In the genomic region with DNA sequence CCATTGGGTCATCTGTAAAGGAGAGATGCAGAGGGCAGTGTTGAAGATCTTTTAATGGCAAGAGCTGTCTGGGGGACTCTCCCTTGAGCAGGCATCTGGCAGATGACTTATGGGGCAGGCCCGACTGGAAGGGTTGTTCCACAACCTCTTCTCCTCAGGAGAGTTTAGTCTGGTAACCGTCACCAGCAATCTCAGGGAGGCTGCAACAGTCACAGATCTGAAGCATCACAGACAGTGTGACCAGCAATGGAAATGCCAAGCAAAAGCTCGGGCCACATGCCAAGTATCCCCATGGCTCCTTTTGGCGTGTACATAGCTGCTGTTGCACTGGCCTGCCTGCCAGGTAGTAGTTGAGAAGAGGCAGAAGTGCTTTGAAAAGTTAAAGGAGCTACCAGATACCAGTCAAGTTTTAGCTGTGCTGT, we compare ENCODE assay signal across 9 mouse cellular contexts. TPM values are rescaled to one million over a fixed set of nuclear protein-coding genes. Genes with fewer than 3 reads are reported as not detected.
A peak's percentile ranks its signal among the peaks of the same experiment; 100 is the strongest.
DNase-seq lines count a peak whose midpoint lies in the region; ATAC-seq and TF ChIP-seq lines count a peak whose summit lies in the region.
"Had no signal": no experiment of that assay in that cellular context is flagged by ENCODE, and none has a peak within 500 bp of the region (broad histone marks: within the 10 kb centered on the region; RNA-seq: fewer than 3 reads in every experiment).

No protein-coding gene starts in this region.

- no peak for TF ChIP-seq EP300 in heart, postnatal 0 days (IDR thresholded peaks at IDR 0.05; ENCODE audit: low read depth)

- intact Hi-C loops in left cerebral cortex, adult 2 months (cut with DNase I): no loop called here

- no peak overlapping the region for H3K4me3 ChIP-seq in midbrain, postnatal 0 days (ENCODE audit: low read depth, low read length)
- no peak overlapping the region for H3K4me3 ChIP-seq in midbrain, embryonic 15.5 days
- H3K4me3 ChIP-seq in heart, postnatal 0 days (ENCODE audit: low read depth, low read length): no peak overlapping the region
- H3K4me3 ChIP-seq in left cerebral cortex, adult 2 months: no peak overlapping the region
- H3K4me3 ChIP-seq: forebrain, embryonic 15.5 days had no signal

- no peak overlapping the region for H3K27ac ChIP-seq in midbrain, postnatal 0 days (ENCODE audit: low read depth, low read length)
- H3K27ac ChIP-seq in midbrain, embryonic 15.5 days: no peak overlapping the region
- H3K27ac ChIP-seq in heart, postnatal 0 days (ENCODE audit: low read depth): no peak overlapping the region
- H3K27ac ChIP-seq in left cerebral cortex, adult 2 months: no peak overlapping the region

- H3K9ac ChIP-seq in midbrain, postnatal 0 days (replicated peaks; ENCODE audit: low read length, poor library complexity, severe bottlenecking): no peak overlapping the region
- H3K9ac ChIP-seq in midbrain, embryonic 15.5 days: no peak overlapping the region
- H3K9ac ChIP-seq in heart, postnatal 0 days (replicated peaks; ENCODE audit: low read depth, low read length): no peak overlapping the region
- H3K9ac ChIP-seq: forebrain, embryonic 15.5 days had no signal

- 74% methylated on average over 4 of the region's 4 CpGs for WGBS in midbrain, postnatal 0 days
- WGBS in midbrain, embryonic 15.5 days: 69% methylated on average over 4 of the region's 4 CpGs
- 29% methylated on average over 4 of the region's 4 CpGs for WGBS in heart, postnatal 0 days

- H3K9me3 ChIP-seq in midbrain, postnatal 0 days (ENCODE audit: low read length): no peaks in the 10 kb centered on the region
- H3K9me3 ChIP-seq in midbrain, embryonic 15.5 days: no peaks in the 10 kb centered on the region
- H3K9me3 ChIP-seq in heart, postnatal 0 days (replicated peaks; ENCODE audit: control insufficient read depth, low read length): no peaks in the 10 kb centered on the region
- H3K9me3 ChIP-seq: forebrain, embryonic 15.5 days had no signal

- H3K36me3 ChIP-seq in midbrain, postnatal 0 days (ENCODE audit: insufficient read depth, low read length): no peaks in the 10 kb centered on the region
- no peaks in the 10 kb centered on the region for H3K36me3 ChIP-seq in midbrain, embryonic 15.5 days (replicated peaks)
- no peaks in the 10 kb centered on the region for H3K36me3 ChIP-seq in heart, postnatal 0 days (replicated peaks; ENCODE audit: control insufficient read depth, insufficient read depth, low read length)
- H3K36me3 ChIP-seq: forebrain, embryonic 15.5 days had no signal

- H3K4me1 ChIP-seq in midbrain, postnatal 0 days (ENCODE audit: insufficient read depth, low read length): no peaks in the 10 kb centered on the region
- no peaks in the 10 kb centered on the region for H3K4me1 ChIP-seq in midbrain, embryonic 15.5 days
- H3K4me1 ChIP-seq in heart, postnatal 0 days (ENCODE audit: control insufficient read depth, insufficient read depth): peaks cover 18% of the 10 kb centered on the region
- H3K4me1 ChIP-seq: forebrain, embryonic 15.5 days had no signal

- no peak for ATAC-seq in midbrain, postnatal 0 days (ENCODE audit: low FRiP score)
- ATAC-seq in midbrain, embryonic 15.5 days (replicated peaks): no peak
- 0 out of 2 replicates have a peak, but pooled peaks have one; percentile 36 for ATAC-seq in heart, postnatal 0 days (ENCODE audit: insufficient read depth, low read depth)

- no peak for TF ChIP-seq CTCF in midbrain, postnatal 0 days (IDR thresholded peaks at IDR 0.05)
- no peak for TF ChIP-seq CTCF in heart, postnatal 0 days (IDR thresholded peaks at IDR 0.05; ENCODE audit: low read depth)
- TF ChIP-seq CTCF in left cerebral cortex, adult 2 months (IDR thresholded peaks at IDR 0.05): no peak

- DNase-seq in midbrain, postnatal 0 days (ENCODE audit: low spot score): peak; percentile 51
- DNase-seq in cerebellum, adult 11-12 months: peak; percentile 51
- DNase-seq in heart, postnatal 0 days (ENCODE audit: low spot score): no peak
- peak; percentile 66 for DNase-seq in lung, postnatal 36 days
- no peak for DNase-seq in T-cell, adult 2 months (ENCODE audit: low spot score)
- DNase-seq in urinary bladder, postnatal 36 days (ENCODE audit: low spot score in 2 of 2): no peak
- no peak for DNase-seq in left cerebral cortex, adult 2 months (ENCODE audit: extremely low spot score in 1 of 2, low spot score in 2 of 2)

- H3K27me3 ChIP-seq in midbrain, postnatal 0 days (ENCODE audit: insufficient read depth, low read length): no peaks in the 10 kb centered on the region
- H3K27me3 ChIP-seq in midbrain, embryonic 15.5 days (replicated peaks): no peaks in the 10 kb centered on the region
- no peaks in the 10 kb centered on the region for H3K27me3 ChIP-seq in heart, postnatal 0 days (ENCODE audit: control insufficient read depth, insufficient read depth, low read length)
- H3K27me3 ChIP-seq: forebrain, embryonic 15.5 days had no signal

- H3K4me2 ChIP-seq in midbrain, postnatal 0 days (ENCODE audit: low read depth, low read length, poor library complexity, severe bottlenecking): no peak overlapping the region
- H3K4me2 ChIP-seq in midbrain, embryonic 15.5 days: no peak overlapping the region
- no peak overlapping the region for H3K4me2 ChIP-seq in heart, postnatal 0 days (ENCODE audit: low read depth, low read length)
- H3K4me2 ChIP-seq: forebrain, embryonic 15.5 days had no signal

RNA-seq across cellular contexts. Expression of gene AA986860, which starts 8.5 kb away (rescaled TPM):
- 0.71 and 0.99 TPM in 2 replicates for total RNA-seq in midbrain, postnatal 0 days (2014; rRNA removed)
- 0.42 TPM in 2 replicates for polyA plus RNA-seq in midbrain, postnatal 0 days (2015; fragmentation: Nextera tagmentation; extraction: Ambion mirVana)
- polyA plus RNA-seq in midbrain, embryonic 15.5 days (2015; fragmentation: Nextera tagmentation; extraction: Ambion mirVana): 0.26 and 0.56 TPM in 2 replicates
- total RNA-seq in heart, postnatal 0 days (2014; rRNA removed; ENCODE audit: low replicate concordance): 1.8 and 2.3 TPM in 2 replicates
- polyA plus RNA-seq in heart, postnatal 0 days (2015; fragmentation: Nextera tagmentation; extraction: Ambion mirVana): 0.30 and 0.48 TPM in 2 replicates
- total RNA-seq in left cerebral cortex, adult 2 months (2021): 1 to 10 TPM; 1.3 to 1.7 TPM

RNA-seq across cellular contexts. Expression of gene Pfkfb2, which starts 11.2 kb away (rescaled TPM):
- 26.6 and 41.0 TPM in 2 replicates for total RNA-seq in midbrain, postnatal 0 days (2014; rRNA removed)
- 16.9 and 17.2 TPM in 2 replicates for polyA plus RNA-seq in midbrain, postnatal 0 days (2015; fragmentation: Nextera tagmentation; extraction: Ambion mirVana)
- 22.2 and 25.5 TPM in 2 replicates for polyA plus RNA-seq in midbrain, embryonic 15.5 days (2015; fragmentation: Nextera tagmentation; extraction: Ambion mirVana)
- total RNA-seq in heart, postnatal 0 days (2014; rRNA removed; ENCODE audit: low replicate concordance): 19.0 and 19.8 TPM in 2 replicates
- polyA plus RNA-seq in heart, postnatal 0 days (2015; fragmentation: Nextera tagmentation; extraction: Ambion mirVana): 5.2 and 8.2 TPM in 2 replicates
- total RNA-seq in left cerebral cortex, adult 2 months (2021): 10 to 100 TPM; 43.3 to 45.7 TPM

RNA-seq across cellular contexts. Expression of gene Yod1, which starts 23.1 kb away (rescaled TPM):
- total RNA-seq in midbrain, postnatal 0 days (2014; rRNA removed): 9.8 and 13.0 TPM in 2 replicates
- 15.4 and 21.0 TPM in 2 replicates for polyA plus RNA-seq in midbrain, postnatal 0 days (2015; fragmentation: Nextera tagmentation; extraction: Ambion mirVana)
- 17.6 TPM in 2 replicates for polyA plus RNA-seq in midbrain, embryonic 15.5 days (2015; fragmentation: Nextera tagmentation; extraction: Ambion mirVana)
- 4.6 and 4.9 TPM in 2 replicates for total RNA-seq in heart, postnatal 0 days (2014; rRNA removed; ENCODE audit: low replicate concordance)
- polyA plus RNA-seq in heart, postnatal 0 days (2015; fragmentation: Nextera tagmentation; extraction: Ambion mirVana): 6.4 and 6.5 TPM in 2 replicates
- total RNA-seq in left cerebral cortex, adult 2 months (2021): 10 to 100 TPM; 16.0 to 17.2 TPM

RNA-seq across cellular contexts. Expression of gene Gm29427, which starts 24.6 kb away (rescaled TPM):
- total RNA-seq in midbrain, postnatal 0 days (2014; rRNA removed): not detected in 2 replicates
- not detected in 2 replicates for polyA plus RNA-seq in midbrain, postnatal 0 days (2015; fragmentation: Nextera tagmentation; extraction: Ambion mirVana)
- 0.14 TPM in 1 of 2 replicates, not detected in the other for polyA plus RNA-seq in midbrain, embryonic 15.5 days (2015; fragmentation: Nextera tagmentation; extraction: Ambion mirVana)
- not detected in 2 replicates for total RNA-seq in heart, postnatal 0 days (2014; rRNA removed; ENCODE audit: low replicate concordance)
- not detected in 2 replicates for polyA plus RNA-seq in heart, postnatal 0 days (2015; fragmentation: Nextera tagmentation; extraction: Ambion mirVana)
- not detected for total RNA-seq in left cerebral cortex, adult 2 months (2021)
- polyA plus RNA-seq: forebrain, embryonic 15.5 days had no signal

Comparison
In these comparisons a context has a peak if more than half of its experiments do, and no peak if none do; other contexts are left out.
1. DNase-seq: peak in midbrain, postnatal 0 days (single experiment), cerebellum, adult 11-12 months (single experiment) and lung, postnatal 36 days (single experiment); none in heart, postnatal 0 days (single experiment), T-cell, adult 2 months (single experiment), urinary bladder, postnatal 36 days (0 of 2) and left cerebral cortex, adult 2 months (0 of 2).